Mouse (Mus musculus): ENCODE data around the gene Tfg. TPM values are rescaled to one million over a fixed set of nuclear protein-coding genes. Genes with fewer than 3 reads are reported as not detected.
A peak's percentile ranks its signal among the peaks of the same experiment; 100 is the strongest.

Gene Tfg
- total and polyA plus RNA-seq, 2 experiments from 2014 or later: 124 to 163 TPM

DNA sequence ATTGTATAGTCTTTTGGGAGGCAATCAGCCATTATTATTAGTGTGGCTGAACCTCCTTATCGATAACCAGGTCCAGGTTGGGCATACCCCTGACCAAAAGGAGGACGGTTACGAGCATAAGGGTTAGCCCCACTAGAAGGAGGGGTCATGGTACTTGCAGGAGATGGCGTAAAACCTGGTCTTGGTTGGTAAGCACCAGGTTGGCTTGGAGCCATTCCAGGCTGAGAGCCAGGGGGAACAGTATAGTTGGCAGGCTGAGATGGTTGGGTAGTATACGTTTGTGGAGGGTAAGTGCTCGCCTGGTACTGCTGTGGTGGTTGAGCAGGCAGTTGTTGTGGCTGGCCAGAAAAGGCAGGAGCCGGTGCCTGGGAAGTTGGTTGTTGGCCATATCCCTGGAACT lies 26.5 kb downstream of the Tfg start:
- no peaks in the 10 kb centered on the region for H3K9me3 ChIP-seq (ENCODE audit: low read length)
- no peaks in the 10 kb centered on the region for H3K27me3 ChIP-seq (ENCODE audit: insufficient read depth, low read length)
- no peak overlapping the region for H3K27ac ChIP-seq (ENCODE audit: low read depth, low read length)
- WGBS: 92% methylated on average over 7 of the region's 7 CpGs
- TF ChIP-seq CTCF (IDR thresholded peaks at IDR 0.05): no peak
- H3K4me1 ChIP-seq (ENCODE audit: insufficient read depth, low read length): no peaks in the 10 kb centered on the region
- H3K36me3 ChIP-seq (ENCODE audit: insufficient read depth, low read length): peaks cover 23% of the 10 kb centered on the region
- H3K4me3 ChIP-seq (ENCODE audit: low read depth, low read length): no peak overlapping the region
- no peak overlapping the region for H3K4me2 ChIP-seq (ENCODE audit: low read depth, low read length, poor library complexity, severe bottlenecking)
- ATAC-seq (ENCODE audit: low FRiP score) (no peak), DNase-seq (ENCODE audit: low spot score) (no peak)
- no peak overlapping the region for H3K9ac ChIP-seq (replicated peaks; ENCODE audit: low read length, poor library complexity, severe bottlenecking)

DNA sequence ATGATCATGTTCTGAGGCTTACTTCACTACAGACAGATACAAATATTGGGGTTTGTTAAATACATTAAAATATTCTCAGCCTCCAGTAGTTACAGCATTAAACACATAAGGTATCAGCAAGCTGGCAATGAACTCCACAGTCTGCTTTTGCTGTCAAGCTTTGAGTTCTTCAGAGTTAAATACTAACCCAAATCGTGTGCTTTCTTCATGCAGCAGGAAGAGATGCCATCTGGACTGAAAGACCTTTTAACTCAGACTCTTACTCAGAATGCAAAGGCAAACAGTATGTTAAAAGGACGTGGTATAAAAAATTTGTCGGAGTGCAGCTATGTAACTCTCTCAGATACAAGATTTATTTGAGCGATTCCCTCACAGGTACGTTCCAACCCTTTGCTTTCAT lies 30.5 kb downstream of the Tfg start:
- H3K27ac ChIP-seq (ENCODE audit: low read depth, low read length): no peak overlapping the region
- peaks cover 21% of the 10 kb centered on the region for H3K36me3 ChIP-seq (ENCODE audit: insufficient read depth, low read length)
- WGBS: 93% methylated on average over 5 of the region's 5 CpGs
- no peaks in the 10 kb centered on the region for H3K27me3 ChIP-seq (ENCODE audit: insufficient read depth, low read length)
- H3K4me2 ChIP-seq (ENCODE audit: low read depth, low read length, poor library complexity, severe bottlenecking): no peak overlapping the region
- no peak for TF ChIP-seq CTCF (IDR thresholded peaks at IDR 0.05)
- DNase-seq (ENCODE audit: low spot score): no peak
- H3K4me3 ChIP-seq (ENCODE audit: low read depth, low read length): no peak overlapping the region
- H3K9ac ChIP-seq (replicated peaks; ENCODE audit: low read length, poor library complexity, severe bottlenecking): no peak overlapping the region
- no peaks in the 10 kb centered on the region for H3K4me1 ChIP-seq (ENCODE audit: insufficient read depth, low read length)
- no peaks in the 10 kb centered on the region for H3K9me3 ChIP-seq (ENCODE audit: low read length)
- no peak for ATAC-seq (ENCODE audit: low FRiP score)

DNA sequence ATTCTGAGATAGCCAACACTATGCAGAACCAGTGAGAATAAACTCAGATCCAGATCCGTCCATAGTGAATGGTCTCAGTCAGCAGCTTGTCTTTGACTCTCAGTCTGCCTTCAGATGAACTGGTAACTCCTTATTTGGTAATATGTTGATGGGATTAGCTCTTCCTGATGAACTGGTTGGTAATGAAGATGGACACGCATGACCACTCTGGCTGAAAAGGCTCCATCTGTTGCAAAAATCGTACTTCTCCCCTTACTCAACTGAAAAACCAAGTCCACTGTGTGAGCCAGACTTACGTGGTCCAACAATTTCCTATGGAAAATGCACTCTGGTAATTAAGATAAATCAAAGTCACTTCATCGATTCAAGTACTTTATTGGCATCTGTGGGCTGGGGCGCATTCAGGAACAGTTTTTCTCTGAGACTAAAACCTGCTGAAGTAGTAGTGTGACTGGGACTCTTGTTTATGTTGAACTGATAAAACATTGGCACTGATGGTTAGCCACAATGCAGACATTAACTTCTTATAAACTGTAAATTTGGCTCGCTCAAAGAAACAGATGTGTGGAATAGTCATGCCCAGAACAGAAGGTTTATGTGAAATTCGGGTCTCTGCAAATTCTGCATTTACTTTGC lies 36.1 kb downstream of the Tfg start:
- H3K4me2 ChIP-seq (ENCODE audit: low read depth, low read length, poor library complexity, severe bottlenecking): no peak overlapping the region
- TF ChIP-seq CTCF (IDR thresholded peaks at IDR 0.05): no peak
- ATAC-seq (ENCODE audit: low FRiP score) (no peak), DNase-seq (ENCODE audit: low spot score) (peak; percentile 39)
- H3K4me1 ChIP-seq (ENCODE audit: insufficient read depth, low read length): no peaks in the 10 kb centered on the region
- WGBS: 63% methylated on average over 8 of the region's 8 CpGs
- no peak overlapping the region for H3K9ac ChIP-seq (replicated peaks; ENCODE audit: low read length, poor library complexity, severe bottlenecking)
- H3K9me3 ChIP-seq (ENCODE audit: low read length): no peaks in the 10 kb centered on the region
- no peak overlapping the region for H3K4me3 ChIP-seq (ENCODE audit: low read depth, low read length)
- H3K27ac ChIP-seq (ENCODE audit: low read depth, low read length): no peak overlapping the region
- peaks cover 5% of the 10 kb centered on the region; the same call in 1 of the 2 replicates for H3K36me3 ChIP-seq (ENCODE audit: insufficient read depth, low read length)
- H3K27me3 ChIP-seq (ENCODE audit: insufficient read depth, low read length): no peaks in the 10 kb centered on the region

- H3K36me3 ChIP-seq (ENCODE audit: insufficient read depth, low read length): no peaks in the 10 kb centered on the region
Observed at GRCm38 (mm10) chr16:56677146-56677545, 40.1 kb downstream of the Tfg start.

GRCm38 (mm10) chr16:56673420-56673819 lies 43.8 kb downstream of the Tfg start:
- no peaks in the 10 kb centered on the region for H3K27me3 ChIP-seq (ENCODE audit: insufficient read depth, low read length)
- no peak for DNase-seq (ENCODE audit: low spot score)
- no peak for TF ChIP-seq CTCF (IDR thresholded peaks at IDR 0.05)
- H3K9me3 ChIP-seq (ENCODE audit: low read length): no peaks in the 10 kb centered on the region
- H3K4me3 ChIP-seq (ENCODE audit: low read depth, low read length): no peak overlapping the region
- no peaks in the 10 kb centered on the region for H3K36me3 ChIP-seq (ENCODE audit: insufficient read depth, low read length)
- H3K9ac ChIP-seq (replicated peaks; ENCODE audit: low read length, poor library complexity, severe bottlenecking): no peak overlapping the region
- ATAC-seq (ENCODE audit: low FRiP score): no peak
- H3K27ac ChIP-seq (ENCODE audit: low read depth, low read length): no peak overlapping the region
- no peak overlapping the region for H3K4me2 ChIP-seq (ENCODE audit: low read depth, low read length, poor library complexity, severe bottlenecking)
- H3K4me1 ChIP-seq (ENCODE audit: insufficient read depth, low read length): no peaks in the 10 kb centered on the region
- WGBS: 92% methylated on average over 2 of the region's 2 CpGs

More at GRCm38 (mm10) chr16:56677146-56677545, 40.1 kb downstream of the Tfg start:
- Histone ChIP-seq H3K27ac (ENCODE audit: low read depth, low read length) (no peak overlapping the region), H3K9ac (replicated peaks; ENCODE audit: low read length, poor library complexity, severe bottlenecking) (no peak overlapping the region), H3K27me3 (ENCODE audit: insufficient read depth, low read length) (no peaks in the 10 kb centered on the region), H3K4me2 (ENCODE audit: low read depth, low read length, poor library complexity, severe bottlenecking) (no peak overlapping the region), H3K4me1 (ENCODE audit: insufficient read depth, low read length) (no peaks in the 10 kb centered on the region), H3K9me3 (ENCODE audit: low read length) (no peaks in the 10 kb centered on the region), H3K4me3 (ENCODE audit: low read depth, low read length) (no peak overlapping the region)
- peak; percentile 80 for TF ChIP-seq CTCF (IDR thresholded peaks at IDR 0.05)
- peak; percentile 75 for DNase-seq (ENCODE audit: low spot score)
- 70% methylated on average over 4 of the region's 4 CpGs for WGBS
- ATAC-seq (ENCODE audit: low FRiP score): peak; percentile 83

DNA sequence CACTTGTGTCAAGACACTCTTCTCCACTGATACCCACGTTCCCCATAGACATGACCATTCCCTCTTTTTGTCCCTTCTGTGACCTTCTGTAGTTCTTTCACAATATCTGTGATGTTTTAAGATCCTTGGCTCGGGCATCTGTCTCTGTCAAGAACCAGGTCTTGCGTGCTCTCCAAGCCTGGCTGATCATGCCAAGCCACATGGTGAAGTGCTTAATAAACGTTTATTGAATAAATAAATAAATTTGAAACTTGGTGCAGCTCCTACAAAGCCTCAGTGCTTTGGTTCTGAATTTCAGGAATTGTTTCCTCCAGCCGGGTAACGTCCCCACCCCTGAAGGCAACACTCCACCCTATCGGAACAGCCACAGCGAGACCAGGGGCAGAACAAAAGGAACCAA lies 46.3 kb downstream of the Tfg start:
- Histone ChIP-seq H3K9me3 (ENCODE audit: low read length) (no peaks in the 10 kb centered on the region), H3K9ac (replicated peaks; ENCODE audit: low read length, poor library complexity, severe bottlenecking) (no peak overlapping the region), H3K27ac (ENCODE audit: low read depth, low read length) (no peak overlapping the region), H3K36me3 (ENCODE audit: insufficient read depth, low read length) (no peaks in the 10 kb centered on the region), H3K4me1 (ENCODE audit: insufficient read depth, low read length) (no peaks in the 10 kb centered on the region), H3K4me3 (ENCODE audit: low read depth, low read length) (no peak overlapping the region), H3K27me3 (ENCODE audit: insufficient read depth, low read length) (no peaks in the 10 kb centered on the region), H3K4me2 (ENCODE audit: low read depth, low read length, poor library complexity, severe bottlenecking) (no peak overlapping the region)
- no peak for DNase-seq (ENCODE audit: low spot score)
- WGBS: 82% methylated on average over 8 of the region's 8 CpGs
- ATAC-seq (ENCODE audit: low FRiP score): no peak
- no peak for TF ChIP-seq CTCF (IDR thresholded peaks at IDR 0.05)
